Mouse (Mus musculus) inflammation-experienced regulatory T-cells, adult 6 months (primary cell): ENCODE results near the gene Zscan18. TPM values are rescaled to one million over a fixed set of nuclear protein-coding genes. Genes with fewer than 3 reads are reported as not detected.

Source experiments
- polyA plus RNA-seq, 3 experiments: library from polyadenylated mRNA; unstranded; fragments of 100-300 nt; shearing (Covaris generic); gene quantifications; one replicate each; pipeline ENCODE4 v1.2.1; 2017

Zscan18 gene
- polyA plus RNA-seq, 3 experiments from 2014 or later = 0.63 to 1.3 (median 1.1) TPM

Other genes with a start within 250 kb of the Zscan18 start
- gene Vmn2r53, start 194.8 kb downstream of the Zscan18 start, polyA plus RNA-seq = under 1 TPM in 2 of 3 experiments, not detected in 1; 0.01 to 0.07 TPM
- gene Vmn2r54, start 163.3 kb downstream of the Zscan18 start, polyA plus RNA-seq = not detected
- not detected for gene Vmn2r55, start 118.6 kb downstream of the Zscan18 start, polyA plus RNA-seq
- gene Vmn2r56, start 68.6 kb downstream of the Zscan18 start, polyA plus RNA-seq = under 1 TPM in 1 of 3 experiments, not detected in 2; 0.12 TPM
- 10 to 100 TPM; 13.5 to 25.4 (median 19.3) TPM for gene Zfp329, start 15.2 kb upstream of the Zscan18 start, polyA plus RNA-seq
- 10 to 100 TPM; 62.9 to 99.3 (median 85.2) TPM for gene Zfp110, start 31.1 kb upstream of the Zscan18 start, polyA plus RNA-seq
- 1 to 10 TPM; 1.1 to 1.6 (median 1.6) TPM for gene Zfp128, start 77.5 kb upstream of the Zscan18 start, polyA plus RNA-seq
- 10 to 100 TPM; 10.5 to 11.0 (median 10.6) TPM for gene Zscan22, start 94.2 kb upstream of the Zscan18 start, polyA plus RNA-seq
- 1,000 to 10,000 TPM; 1,828 to 3,143 (median 2,832) TPM for gene Rps5, start 118.7 kb upstream of the Zscan18 start, polyA plus RNA-seq
- gene Rnf225, start 123.8 kb upstream of the Zscan18 start, polyA plus RNA-seq = under 1 TPM in 2 of 3 experiments, not detected in 1; 0.11 to 0.28 TPM
- gene Zfp324, start 162.2 kb upstream of the Zscan18 start, polyA plus RNA-seq = 1 to 10 TPM; 1.8 to 3.6 (median 2.6) TPM
- gene Zfp446, start 174.2 kb upstream of the Zscan18 start, polyA plus RNA-seq = 1 to 10 TPM; 2.7 to 5.9 (median 4.1) TPM
- 1 to 10 TPM in 1 of 3 experiments, under 1 TPM in 2; 0.41 to 1.2 (median 0.64) TPM for gene Slc27a5, start 194.6 kb upstream of the Zscan18 start, polyA plus RNA-seq
- gene Trim28, start 195.5 kb upstream of the Zscan18 start, polyA plus RNA-seq = 10 to 100 TPM; 42.1 to 76.8 (median 57.0) TPM
- 1 to 10 TPM; 5.4 to 8.0 (median 6.5) TPM for gene Zbtb45, start 206.4 kb upstream of the Zscan18 start, polyA plus RNA-seq
- 100 to 1,000 TPM; 296 to 343 (median 309) TPM for gene Chmp2a, start 231.2 kb upstream of the Zscan18 start, polyA plus RNA-seq
- gene Ube2m, start 234.6 kb upstream of the Zscan18 start, polyA plus RNA-seq = 10 to 100 TPM; 14.9 to 21.8 (median 16.4) TPM